Mouse (Mus musculus) lung, embryonic 16.5 days (tissue): ENCODE measurements around the gene Lmtk3. TPM values are rescaled to one million over a fixed set of nuclear protein-coding genes. Genes with fewer than 3 reads are reported as not detected.

Experiments used
- ATAC-seq: fragments of 200-750 bp; cut with Nextera tagmentation; 2 replicates; pipeline ENCODE4 v1.8.0; 2017; ENCODE audit warnings: low read depth, mild to moderate bottlenecking, moderate library complexity
- H3K27ac ChIP-seq: fragments of 300-500 bp; sonication (generic); 2 replicates; pipeline ENCODE4 v1.5.1; 2014; ENCODE audit warnings: mild to moderate bottlenecking, control low read depth, low read length
- H3K27me3 ChIP-seq: fragments of 300-500 bp; sonication (generic); 2 replicates; pipeline ENCODE4 v1.6.1; 2014; ENCODE audit warnings: low read depth, low read length, mixed read lengths; ENCODE audit not compliant: control insufficient read depth, insufficient read depth
- H3K36me3 ChIP-seq: fragments of 300-500 bp; sonication (generic); 2 replicates; pipeline ENCODE4 v1.6.1; 2014; ENCODE audit warnings: low read length; ENCODE audit not compliant: control insufficient read depth, insufficient read depth
- H3K4me1 ChIP-seq: fragments of 300-500 bp; sonication (generic); replicated peaks from 2 replicates; pipeline ENCODE4 v1.6.1; 2014; ENCODE audit warnings: low read length, mixed read lengths; ENCODE audit not compliant: control insufficient read depth, insufficient read depth
- H3K4me2 ChIP-seq: fragments of 300-500 bp; sonication (generic); 2 replicates; pipeline ENCODE4 v1.6.1; 2014; ENCODE audit warnings: low read depth, low read length, control low read depth
- H3K4me3 ChIP-seq: fragments of 300-500 bp; sonication (generic); 2 replicates; pipeline ENCODE4 v1.5.1; 2014; ENCODE audit warnings: mild to moderate bottlenecking, low read length, control low read depth
- H3K9ac ChIP-seq: fragments of 300-500 bp; sonication (generic); 2 replicates; pipeline ENCODE4 v1.6.1; 2014; ENCODE audit warnings: low read length, control low read depth
- H3K9me3 ChIP-seq: fragments of 300-500 bp; sonication (generic); 2 replicates; pipeline ENCODE4 v1.6.1; 2016; ENCODE audit warnings: low read length; ENCODE audit not compliant: control insufficient read depth
- WGBS: fragments of 180-500 bp; shearing (Covaris S2); extraction: QIAGEN DNeasy Blood & Tissue Kit; methylation state at CpG from one replicate; pipeline ENCODE4 v1.1.7; 2014; 5-methylcytosine and 5-hydroxymethylcytosine counted together
- polyA plus RNA-seq: library from polyadenylated mRNA; unstranded; fragments of >200 nt; fragmentation: Nextera tagmentation; extraction: Ambion mirVana; gene quantifications from 2 replicates; pipeline ENCODE4 v1.2.1, GENCODE M21; 2015

Gene Lmtk3
- polyA plus RNA-seq, 1 experiment from 2014 or later: 0.72 TPM

- WGBS: 67% methylated on average over 7 of the region's 7 CpGs
- no peak overlapping the region for H3K9ac ChIP-seq
- no peak overlapping the region for H3K4me3 ChIP-seq
- H3K9me3 ChIP-seq: no peaks in the 10 kb centered on the region
- no peak overlapping the region for H3K4me2 ChIP-seq
- no peaks in the 10 kb centered on the region for H3K27me3 ChIP-seq
- H3K27ac ChIP-seq: no peak overlapping the region
- ATAC-seq: no peak
- peaks cover 3% of the 10 kb centered on the region; the same call in 1 of the 2 replicates for H3K4me1 ChIP-seq
- no peaks in the 10 kb centered on the region for H3K36me3 ChIP-seq
These were observed 35.4 kb upstream of the Lmtk3 start for GRCm38 (mm10) chr7:45748110-45748509.

GRCm38 (mm10) chr7:45749401-45749800, 34.1 kb upstream of the Lmtk3 start:
- Histone ChIP-seq H3K9me3 (0 out of 2 replicates have a peak, but pooled peaks cover 2% of the 10 kb centered on the region), H3K9ac (no peak overlapping the region), H3K4me1 (peaks cover 3% of the 10 kb centered on the region; the same call in 1 of the 2 replicates), H3K4me2 (no peak overlapping the region), H3K27me3 (no peaks in the 10 kb centered on the region), H3K4me3 (no peak overlapping the region), H3K36me3 (no peaks in the 10 kb centered on the region), H3K27ac (no peak overlapping the region)
- 0 out of 2 replicates have a peak, but pooled peaks have one; percentile 36 for ATAC-seq
- 26% methylated on average over 9 of the region's 10 CpGs for WGBS

GRCm38 (mm10) chr7:45750162-45750561, 33.4 kb upstream of the Lmtk3 start:
- no peak for ATAC-seq
- Histone ChIP-seq H3K9ac (no peak overlapping the region), H3K9me3 (0 out of 2 replicates have a peak, but pooled peaks cover 2% of the 10 kb centered on the region), H3K27me3 (no peaks in the 10 kb centered on the region), H3K4me2 (no peak overlapping the region), H3K4me1 (peaks cover 3% of the 10 kb centered on the region; the same call in 1 of the 2 replicates), H3K4me3 (no peak overlapping the region), H3K36me3 (no peaks in the 10 kb centered on the region), H3K27ac (no peak overlapping the region)
- WGBS: 52% methylated on average over 9 of the region's 9 CpGs

GRCm38 (mm10) chr7:45755703-45756102, 27.8 kb upstream of the Lmtk3 start:
- Histone ChIP-seq H3K9me3 (0 out of 2 replicates have a peak, but pooled peaks cover 2% of the 10 kb centered on the region), H3K4me3 (no peak overlapping the region), H3K27ac (no peak overlapping the region), H3K4me2 (no peak overlapping the region), H3K4me1 (peaks cover 6% of the 10 kb centered on the region; the same call in 1 of the 2 replicates), H3K27me3 (peaks cover 17% of the 10 kb centered on the region), H3K9ac (no peak overlapping the region), H3K36me3 (no peaks in the 10 kb centered on the region)
- 51% methylated on average over 6 of the region's 6 CpGs for WGBS
- ATAC-seq: no peak

- H3K27ac ChIP-seq: peak overlapping the region; percentile 6; the same call in 1 of the 2 replicates
- no peaks in the 10 kb centered on the region for H3K9me3 ChIP-seq
- WGBS: 7% methylated on average over 27 of the region's 27 CpGs
- peak overlapping the region; percentile 49 for H3K4me2 ChIP-seq
- H3K4me3 ChIP-seq: peak overlapping the region; percentile 29
- H3K27me3 ChIP-seq: peaks cover 17% of the 10 kb centered on the region
- H3K9ac ChIP-seq: peak overlapping the region; percentile 5; the same call in 1 of the 2 replicates
- H3K36me3 ChIP-seq: no peaks in the 10 kb centered on the region
- peaks cover 6% of the 10 kb centered on the region; the same call in 1 of the 2 replicates for H3K4me1 ChIP-seq
- peak; percentile 94 for ATAC-seq
These were observed 24.1 kb upstream of the Lmtk3 start for GRCm38 (mm10) chr7:45759400-45759799.

GRCm38 (mm10) chr7:45760151-45760550, 23.4 kb upstream of the Lmtk3 start:
- no peak overlapping the region for H3K4me3 ChIP-seq
- 54% methylated on average over 5 of the region's 5 CpGs for WGBS
- H3K27ac ChIP-seq: no peak overlapping the region
- H3K9ac ChIP-seq: no peak overlapping the region
- peaks cover 17% of the 10 kb centered on the region for H3K27me3 ChIP-seq
- H3K4me1 ChIP-seq: peaks cover 6% of the 10 kb centered on the region; the same call in 1 of the 2 replicates
- no peak overlapping the region for H3K4me2 ChIP-seq
- no peak for ATAC-seq
- H3K36me3 ChIP-seq: no peaks in the 10 kb centered on the region
- H3K9me3 ChIP-seq: no peaks in the 10 kb centered on the region

GRCm38 (mm10) chr7:45765995-45766394, 17.5 kb upstream of the Lmtk3 start:
- H3K9me3 ChIP-seq: no peaks in the 10 kb centered on the region
- no peak overlapping the region for H3K9ac ChIP-seq
- H3K27me3 ChIP-seq: no peaks in the 10 kb centered on the region
- H3K4me2 ChIP-seq: no peak overlapping the region
- H3K27ac ChIP-seq: no peak overlapping the region
- no peak overlapping the region for H3K4me3 ChIP-seq
- 0 out of 2 replicates have a peak, but pooled peaks have one; percentile 26 for ATAC-seq
- 42% methylated on average over 8 of the region's 8 CpGs for WGBS
- H3K36me3 ChIP-seq: no peaks in the 10 kb centered on the region
- H3K4me1 ChIP-seq: 0 out of 2 replicates have a peak, but pooled peaks cover 5% of the 10 kb centered on the region

GRCm38 (mm10) chr7:45766764-45767163, 16.8 kb upstream of the Lmtk3 start:
- WGBS: 23% methylated on average over 7 of the region's 8 CpGs
- no peaks in the 10 kb centered on the region for H3K36me3 ChIP-seq
- no peaks in the 10 kb centered on the region for H3K9me3 ChIP-seq
- 0 out of 2 replicates have a peak, but pooled peaks cover 5% of the 10 kb centered on the region for H3K4me1 ChIP-seq
- H3K9ac ChIP-seq: no peak overlapping the region
- no peaks in the 10 kb centered on the region for H3K27me3 ChIP-seq
- peak; percentile 83 for ATAC-seq
- 0 out of 2 replicates have a peak overlapping the region, but pooled peaks have one; percentile 25 for H3K4me2 ChIP-seq
- no peak overlapping the region for H3K4me3 ChIP-seq
- no peak overlapping the region for H3K27ac ChIP-seq

GRCm38 (mm10) chr7:45767500-45767899, 16.0 kb upstream of the Lmtk3 start:
- 0 out of 2 replicates have a peak, but pooled peaks cover 5% of the 10 kb centered on the region for H3K4me1 ChIP-seq

More at GRCm38 (mm10) chr7:45767500-45767899, 16.0 kb upstream of the Lmtk3 start:
- no peak overlapping the region; the same call in 1 of the 2 replicates for H3K27ac ChIP-seq
- WGBS: 86% methylated on average over 6 of the region's 6 CpGs
- H3K4me2 ChIP-seq: no peak overlapping the region
- no peak overlapping the region for H3K9ac ChIP-seq
- H3K27me3 ChIP-seq: no peaks in the 10 kb centered on the region
- H3K9me3 ChIP-seq: no peaks in the 10 kb centered on the region
- H3K36me3 ChIP-seq: no peaks in the 10 kb centered on the region
- ATAC-seq: no peak
- no peak overlapping the region for H3K4me3 ChIP-seq
